Mouse (Mus musculus): ENCODE results near the gene Stxbp6. TPM values are rescaled to one million over a fixed set of nuclear protein-coding genes. Genes with fewer than 3 reads are reported as not detected.

Stxbp6 gene
- polyA plus RNA-seq, 1 experiment, result 3.7 TPM

GRCm38 (mm10) chr12:44919613-44920012, 154.9 kb downstream of the Stxbp6 start:
- no peaks in the 10 kb centered on the region for H3K27me3 ChIP-seq (ENCODE audit: control insufficient read depth, insufficient read depth, low read length)
- WGBS, result 78% methylated on average over 2 of the region's 2 CpGs
- H3K4me1 ChIP-seq (replicated peaks; ENCODE audit: control insufficient read depth, insufficient read depth, low read length), result no peaks in the 10 kb centered on the region
- no peak overlapping the region for H3K4me3 ChIP-seq (ENCODE audit: control insufficient read depth, insufficient read depth, low read length)
- no peaks in the 10 kb centered on the region for H3K36me3 ChIP-seq (ENCODE audit: control insufficient read depth, insufficient read depth, low read length)
- DNase-seq, result no peak
- no peak for TF ChIP-seq CTCF (IDR thresholded peaks at IDR 0.05; ENCODE audit: borderline replicate concordance, control insufficient read depth, extremely low read depth, insufficient read depth, low read length, poor library complexity)
- no peak for TF ChIP-seq POLR2A (IDR thresholded peaks at IDR 0.05; ENCODE audit: control insufficient read depth, extremely low read depth, insufficient read depth, low read length, poor library complexity)
- H3K27ac ChIP-seq (ENCODE audit: control insufficient read depth, insufficient read depth, low read length), result no peak overlapping the region

GRCm38 (mm10) chr12:44918929-44919328, 155.6 kb downstream of the Stxbp6 start:
- Histone ChIP-seq H3K4me1 (replicated peaks; ENCODE audit: control insufficient read depth, insufficient read depth, low read length) (no peaks in the 10 kb centered on the region), H3K27ac (ENCODE audit: control insufficient read depth, insufficient read depth, low read length) (no peak overlapping the region), H3K4me3 (ENCODE audit: control insufficient read depth, insufficient read depth, low read length) (no peak overlapping the region), H3K36me3 (ENCODE audit: control insufficient read depth, insufficient read depth, low read length) (no peaks in the 10 kb centered on the region), H3K27me3 (ENCODE audit: control insufficient read depth, insufficient read depth, low read length) (no peaks in the 10 kb centered on the region)
- no peak for DNase-seq
- 81% methylated on average over 2 of the region's 2 CpGs for WGBS
- no peak for TF ChIP-seq POLR2A (IDR thresholded peaks at IDR 0.05; ENCODE audit: control insufficient read depth, extremely low read depth, insufficient read depth, low read length, poor library complexity)
- no peak for TF ChIP-seq CTCF (IDR thresholded peaks at IDR 0.05; ENCODE audit: borderline replicate concordance, control insufficient read depth, extremely low read depth, insufficient read depth, low read length, poor library complexity)

DNA sequence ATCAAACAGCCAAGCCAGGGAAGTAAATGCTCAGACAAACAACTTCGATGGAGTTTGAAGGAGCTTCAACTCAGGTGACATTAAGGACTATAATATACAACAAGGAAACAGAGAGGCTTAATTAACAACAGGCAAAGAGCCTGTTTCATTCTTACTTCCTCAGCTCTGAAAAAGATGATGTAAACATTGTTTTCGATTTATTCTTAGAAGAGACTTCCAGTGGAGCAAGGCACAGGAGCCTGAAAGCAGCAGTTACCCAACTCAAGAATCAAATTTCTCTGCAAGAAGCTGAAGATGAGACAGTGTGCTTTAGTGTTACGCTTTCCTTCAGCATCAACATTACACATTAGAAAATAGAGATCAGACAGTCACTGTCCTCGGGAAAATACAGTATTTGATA, 160.7 kb downstream of the Stxbp6 start:
- Histone ChIP-seq H3K36me3 (ENCODE audit: control insufficient read depth, insufficient read depth, low read length) (no peaks in the 10 kb centered on the region), H3K4me3 (ENCODE audit: control insufficient read depth, insufficient read depth, low read length) (no peak overlapping the region), H3K27ac (ENCODE audit: control insufficient read depth, insufficient read depth, low read length) (no peak overlapping the region), H3K4me1 (replicated peaks; ENCODE audit: control insufficient read depth, insufficient read depth, low read length) (no peaks in the 10 kb centered on the region), H3K27me3 (ENCODE audit: control insufficient read depth, insufficient read depth, low read length) (no peaks in the 10 kb centered on the region)
- no peak for DNase-seq
- TF ChIP-seq CTCF (IDR thresholded peaks at IDR 0.05; ENCODE audit: borderline replicate concordance, control insufficient read depth, extremely low read depth, insufficient read depth, low read length, poor library complexity) (no peak), POLR2A (IDR thresholded peaks at IDR 0.05; ENCODE audit: control insufficient read depth, extremely low read depth, insufficient read depth, low read length, poor library complexity) (no peak)
- WGBS, result 82% methylated on average over 4 of the region's 4 CpGs

DNA sequence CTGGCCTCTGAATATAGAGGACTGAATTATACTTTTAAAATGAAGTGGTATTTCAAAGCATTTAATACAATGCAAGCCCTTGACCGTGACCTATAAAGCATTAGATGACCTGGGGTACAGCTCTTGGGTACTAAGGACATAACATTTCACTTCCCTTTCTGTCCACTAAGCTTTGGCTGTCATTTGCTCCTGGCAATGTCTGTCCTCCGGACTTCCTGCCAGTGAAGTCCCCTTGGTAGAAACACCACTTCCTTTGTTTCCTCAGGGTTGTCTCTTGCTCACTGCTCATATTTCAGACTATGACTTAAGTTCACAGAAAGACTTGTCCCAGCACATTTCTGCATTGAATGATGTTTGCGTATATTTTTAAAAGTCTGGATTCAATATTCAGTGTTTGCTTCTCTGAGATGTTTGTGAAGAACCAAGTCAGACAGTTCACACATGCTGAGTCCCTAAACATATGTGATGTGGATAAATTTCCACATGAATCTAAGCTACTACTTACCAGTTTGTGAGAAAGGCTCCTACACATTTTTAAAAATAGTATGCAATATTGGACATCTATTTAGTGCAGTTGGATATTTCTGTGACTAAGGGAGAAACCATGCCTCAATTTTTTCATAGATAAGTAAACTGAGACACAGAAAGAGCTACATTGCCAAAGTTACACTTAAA, 166.3 kb downstream of the Stxbp6 start:
- H3K27me3 ChIP-seq (ENCODE audit: control insufficient read depth, insufficient read depth, low read length), result no peaks in the 10 kb centered on the region
- no peak overlapping the region for H3K27ac ChIP-seq (ENCODE audit: control insufficient read depth, insufficient read depth, low read length)
- no peak for DNase-seq
- no peak overlapping the region for H3K4me3 ChIP-seq (ENCODE audit: control insufficient read depth, insufficient read depth, low read length)
- H3K36me3 ChIP-seq (ENCODE audit: control insufficient read depth, insufficient read depth, low read length), result no peaks in the 10 kb centered on the region
- WGBS, result 63% methylated on average over 3 of the region's 3 CpGs
- TF ChIP-seq POLR2A (IDR thresholded peaks at IDR 0.05; ENCODE audit: control insufficient read depth, extremely low read depth, insufficient read depth, low read length, poor library complexity), result no peak
- H3K4me1 ChIP-seq (replicated peaks; ENCODE audit: control insufficient read depth, insufficient read depth, low read length), result no peaks in the 10 kb centered on the region

DNA sequence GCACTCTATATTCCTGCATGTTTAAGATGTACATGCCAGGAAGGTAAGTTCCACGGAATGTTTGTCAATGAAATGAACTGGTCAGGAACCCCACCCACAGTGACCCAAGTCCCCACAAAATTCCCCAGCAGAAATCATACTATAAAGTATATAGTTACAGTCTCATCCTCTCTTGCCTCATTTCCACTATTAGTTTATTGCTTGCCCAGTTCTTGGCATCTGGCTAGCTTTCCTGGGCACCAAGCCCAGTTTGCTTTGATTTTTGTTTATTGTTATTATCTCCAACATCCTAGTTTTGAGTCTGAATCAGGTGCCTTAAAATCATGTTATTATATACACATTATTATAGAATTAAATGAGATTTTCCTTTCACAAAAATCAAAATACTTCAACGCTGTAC, 168.5 kb downstream of the Stxbp6 start:
- Histone ChIP-seq H3K27me3 (ENCODE audit: control insufficient read depth, insufficient read depth, low read length) (no peaks in the 10 kb centered on the region), H3K4me3 (ENCODE audit: control insufficient read depth, insufficient read depth, low read length) (no peak overlapping the region), H3K4me1 (replicated peaks; ENCODE audit: control insufficient read depth, insufficient read depth, low read length) (no peaks in the 10 kb centered on the region), H3K27ac (ENCODE audit: control insufficient read depth, insufficient read depth, low read length) (no peak overlapping the region), H3K36me3 (ENCODE audit: control insufficient read depth, insufficient read depth, low read length) (no peaks in the 10 kb centered on the region)
- WGBS, result 96% methylated on average over 2 of the region's 2 CpGs
- TF ChIP-seq CTCF (IDR thresholded peaks at IDR 0.05; ENCODE audit: borderline replicate concordance, control insufficient read depth, extremely low read depth, insufficient read depth, low read length, poor library complexity) (no peak), POLR2A (IDR thresholded peaks at IDR 0.05; ENCODE audit: control insufficient read depth, extremely low read depth, insufficient read depth, low read length, poor library complexity) (no peak)
- DNase-seq, result no peak

DNA sequence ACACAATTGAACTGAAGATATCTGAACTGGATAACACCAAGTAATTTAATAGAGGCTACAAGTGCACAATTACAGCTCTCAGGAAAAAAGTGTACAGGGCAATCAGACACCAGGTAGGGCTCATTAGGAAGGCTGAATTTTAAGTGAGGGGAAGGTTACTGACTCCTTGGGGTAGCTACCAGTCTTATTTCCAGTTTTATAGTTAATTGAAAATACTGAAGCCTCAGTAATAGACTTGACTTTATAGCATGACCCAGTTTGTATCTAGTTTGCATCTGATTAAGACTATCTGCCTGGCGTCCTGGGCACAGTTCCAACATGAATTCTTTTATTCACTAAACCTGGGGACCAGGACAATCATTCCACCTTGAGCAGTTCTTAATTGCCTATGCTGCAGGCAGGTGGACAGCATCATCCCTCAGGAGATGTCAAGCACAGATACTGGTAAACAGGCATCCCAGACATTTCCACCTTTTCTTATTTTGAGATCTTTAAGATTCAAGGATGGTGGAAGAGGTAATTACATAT, 171.2 kb downstream of the Stxbp6 start:
- Histone ChIP-seq H3K27ac (ENCODE audit: control insufficient read depth, insufficient read depth, low read length) (no peak overlapping the region), H3K4me1 (replicated peaks; ENCODE audit: control insufficient read depth, insufficient read depth, low read length) (no peaks in the 10 kb centered on the region), H3K4me3 (ENCODE audit: control insufficient read depth, insufficient read depth, low read length) (no peak overlapping the region), H3K27me3 (ENCODE audit: control insufficient read depth, insufficient read depth, low read length) (no peaks in the 10 kb centered on the region), H3K36me3 (ENCODE audit: control insufficient read depth, insufficient read depth, low read length) (no peaks in the 10 kb centered on the region)
- 79% methylated on average over 1 of the region's 1 CpGs for whole genome bisulfite sequencing
- no peak for DNase-seq
- TF ChIP-seq POLR2A (IDR thresholded peaks at IDR 0.05; ENCODE audit: control insufficient read depth, extremely low read depth, insufficient read depth, low read length, poor library complexity) (no peak), CTCF (IDR thresholded peaks at IDR 0.05; ENCODE audit: borderline replicate concordance, control insufficient read depth, extremely low read depth, insufficient read depth, low read length, poor library complexity) (no peak)

Measured in thymus, adult 2 months (tissue).